9 mouse cellular contexts compared by ENCODE assay signal in the genomic region with DNA sequence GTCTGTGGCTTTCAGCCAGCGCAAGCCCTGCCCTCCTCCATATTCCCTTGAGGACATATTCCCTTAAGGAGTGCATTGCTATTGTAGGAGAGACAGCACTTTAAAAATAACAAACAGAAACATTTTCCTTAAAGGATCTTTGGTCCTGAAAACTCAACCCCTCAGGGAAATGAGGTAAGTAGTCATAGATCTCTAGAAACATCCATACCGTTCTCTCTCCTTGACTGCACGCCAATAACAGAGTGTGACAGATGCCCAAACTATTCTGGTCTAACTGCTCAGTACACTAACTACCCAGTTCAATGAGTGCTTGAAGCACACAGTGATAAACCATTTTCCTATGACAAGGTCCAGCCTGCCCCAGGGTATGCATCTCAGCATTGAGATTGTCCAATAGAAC. TPM values are rescaled to one million over a fixed set of nuclear protein-coding genes. Genes with fewer than 3 reads are reported as not detected.
A peak's percentile ranks its signal among the peaks of the same experiment; 100 is the strongest.
DNase-seq lines count a peak whose midpoint lies in the region; ATAC-seq and TF ChIP-seq lines count a peak whose summit lies in the region.
"Had no signal": no experiment of that assay in that cellular context is flagged by ENCODE, and none has a peak within 500 bp of the region (broad histone marks: within the 10 kb centered on the region; RNA-seq: fewer than 3 reads in every experiment).

No protein-coding gene starts in this region.

- DNase-seq in heart, postnatal 0 days (ENCODE audit: low spot score), result no peak
- no peak for DNase-seq in heart, postnatal 4 days
- DNase-seq in Muller cell, postnatal 12 days (ENCODE audit: inconsistent ontology term), result peak; percentile 6
- DNase-seq in embryonic facial prominence, embryonic 14.5 days (ENCODE audit: low spot score), result no peak
- DNase-seq in midbrain, embryonic 10.5 days (ENCODE audit: low spot score), result no peak
- no peak for DNase-seq in urinary bladder, postnatal 25 days (ENCODE audit: low spot score)
- no peak for DNase-seq in layer of hippocampus, postnatal 25 days (ENCODE audit: extremely low spot score in 1 of 2, low spot score in 1 of 2)
- DNase-seq in cerebellum, postnatal 10 days, result no peak

- H3K27ac ChIP-seq in heart, postnatal 0 days (ENCODE audit: low read depth), result no peak overlapping the region
- no peak overlapping the region for H3K27ac ChIP-seq in embryonic facial prominence, embryonic 14.5 days (replicated peaks; ENCODE audit: low read depth, low read length)
- H3K27ac ChIP-seq in midbrain, embryonic 10.5 days (replicated peaks), result peak overlapping the region; percentile 75

- H3K4me3 ChIP-seq in heart, postnatal 0 days (ENCODE audit: low read depth, low read length), result peak overlapping the region; percentile 25; the same call in 1 of the 2 replicates
- H3K4me3 ChIP-seq in embryonic facial prominence, embryonic 14.5 days (ENCODE audit: low read depth, low read length), result no peak overlapping the region
- H3K4me3 ChIP-seq in midbrain, embryonic 10.5 days, result peak overlapping the region; percentile 39; the same call in 1 of the 2 replicates

- H3K9me3 ChIP-seq in heart, postnatal 0 days (replicated peaks; ENCODE audit: control insufficient read depth, low read length), result no peaks in the 10 kb centered on the region
- H3K9me3 ChIP-seq in embryonic facial prominence, embryonic 14.5 days (ENCODE audit: control insufficient read depth, low read length), result no peaks in the 10 kb centered on the region
- H3K9me3 ChIP-seq in midbrain, embryonic 10.5 days (replicated peaks), result no peaks in the 10 kb centered on the region

- peaks cover 7% of the 10 kb centered on the region; the same call in 1 of the 2 replicates for H3K4me1 ChIP-seq in heart, postnatal 0 days (ENCODE audit: control insufficient read depth, insufficient read depth)
- H3K4me1 ChIP-seq in embryonic facial prominence, embryonic 14.5 days (ENCODE audit: control insufficient read depth, insufficient read depth, low read length), result peaks cover 12% of the 10 kb centered on the region
- peaks cover 33% of the 10 kb centered on the region for H3K4me1 ChIP-seq in midbrain, embryonic 10.5 days

- no peak overlapping the region for H3K9ac ChIP-seq in heart, postnatal 0 days (replicated peaks; ENCODE audit: low read depth, low read length)
- no peak overlapping the region for H3K9ac ChIP-seq in embryonic facial prominence, embryonic 14.5 days (ENCODE audit: low read depth, low read length)

- no peaks in the 10 kb centered on the region for H3K36me3 ChIP-seq in heart, postnatal 0 days (replicated peaks; ENCODE audit: control insufficient read depth, insufficient read depth, low read length)
- no peaks in the 10 kb centered on the region for H3K36me3 ChIP-seq in embryonic facial prominence, embryonic 14.5 days (ENCODE audit: control insufficient read depth, insufficient read depth, low read length)
- H3K36me3 ChIP-seq in midbrain, embryonic 10.5 days, result no peaks in the 10 kb centered on the region

- no peak for TF ChIP-seq CTCF in heart, postnatal 0 days (IDR thresholded peaks at IDR 0.05; ENCODE audit: low read depth)

- no peaks in the 10 kb centered on the region for H3K27me3 ChIP-seq in heart, postnatal 0 days (ENCODE audit: control insufficient read depth, insufficient read depth, low read length)
- no peaks in the 10 kb centered on the region for H3K27me3 ChIP-seq in embryonic facial prominence, embryonic 14.5 days (replicated peaks; ENCODE audit: control insufficient read depth, insufficient read depth, low read length)
- H3K27me3 ChIP-seq in midbrain, embryonic 10.5 days (ENCODE audit: low read depth, poor library complexity, severe bottlenecking), result peaks cover 100% of the 10 kb centered on the region

- TF ChIP-seq EP300 in heart, postnatal 0 days (IDR thresholded peaks at IDR 0.05; ENCODE audit: low read depth), result no peak

- peak; percentile 22; the same call in 1 of the 2 replicates for ATAC-seq in heart, postnatal 0 days (ENCODE audit: insufficient read depth, low read depth)
- no peak for ATAC-seq in embryonic facial prominence, embryonic 14.5 days (ENCODE audit: low read depth)

- peak overlapping the region; percentile 56 for H3K4me2 ChIP-seq in heart, postnatal 0 days (ENCODE audit: low read depth, low read length)
- peak overlapping the region; percentile 48 for H3K4me2 ChIP-seq in embryonic facial prominence, embryonic 14.5 days (ENCODE audit: low read depth, low read length)

- WGBS in heart, postnatal 0 days, result 37% methylated on average over 3 of the region's 3 CpGs
- 53% methylated on average over 3 of the region's 3 CpGs for WGBS in embryonic facial prominence, embryonic 14.5 days
- 88% methylated on average over 3 of the region's 3 CpGs for WGBS in midbrain, embryonic 10.5 days

RNA-seq across cellular contexts. Expression of gene Fgf8, which starts 24.4 kb away (rescaled TPM):
- not detected in 2 replicates for total RNA-seq in heart, postnatal 0 days (2014; rRNA removed; ENCODE audit: low replicate concordance)
- polyA plus RNA-seq in heart, postnatal 0 days (2015; fragmentation: Nextera tagmentation; extraction: Ambion mirVana), result not detected in 2 replicates
- total RNA-seq in heart, postnatal 4 days (2021), result under 1 TPM in 1 of 2 experiments, not detected in 1; 0.45 TPM
- 0.25 TPM in 1 of 2 replicates, not detected in the other for polyA plus RNA-seq in embryonic facial prominence, embryonic 14.5 days (2014; fragmentation: Nextera tagmentation; extraction: Ambion mirVana)
- polyA plus RNA-seq in midbrain, embryonic 10.5 days (2016; fragmentation: Nextera tagmentation; extraction: Ambion mirVana), result 25.5 and 28.8 TPM in 2 replicates
- total RNA-seq in layer of hippocampus, postnatal 25 days (2021), result not detected
- total RNA-seq: left cerebral cortex, postnatal 36 days had no signal

RNA-seq across cellular contexts. Expression of gene Npm3, which starts 31.1 kb away (rescaled TPM):
- total RNA-seq in heart, postnatal 0 days (2014; rRNA removed; ENCODE audit: low replicate concordance), result 38.2 and 43.3 TPM in 2 replicates
- polyA plus RNA-seq in heart, postnatal 0 days (2015; fragmentation: Nextera tagmentation; extraction: Ambion mirVana), result 7.6 TPM in 2 replicates
- total RNA-seq in heart, postnatal 4 days (2021), result 10 to 100 TPM; 25.4 to 27.8 TPM
- 18.9 and 19.8 TPM in 2 replicates for polyA plus RNA-seq in embryonic facial prominence, embryonic 14.5 days (2014; fragmentation: Nextera tagmentation; extraction: Ambion mirVana)
- polyA plus RNA-seq in midbrain, embryonic 10.5 days (2016; fragmentation: Nextera tagmentation; extraction: Ambion mirVana), result 7.5 and 9.4 TPM in 2 replicates
- 10 to 100 TPM; 10.4 to 10.9 TPM for total RNA-seq in layer of hippocampus, postnatal 25 days (2021)

RNA-seq across cellular contexts. Expression of gene Fbxw4, which starts 58.2 kb away (rescaled TPM):
- 43.7 and 53.1 TPM in 2 replicates for total RNA-seq in heart, postnatal 0 days (2014; rRNA removed; ENCODE audit: low replicate concordance)
- polyA plus RNA-seq in heart, postnatal 0 days (2015; fragmentation: Nextera tagmentation; extraction: Ambion mirVana), result 3.0 and 3.6 TPM in 2 replicates
- 10 to 100 TPM; 24.0 to 25.0 TPM for total RNA-seq in heart, postnatal 4 days (2021)
- polyA plus RNA-seq in embryonic facial prominence, embryonic 14.5 days (2014; fragmentation: Nextera tagmentation; extraction: Ambion mirVana), result 6.1 and 6.9 TPM in 2 replicates
- 3.3 and 3.9 TPM in 2 replicates for polyA plus RNA-seq in midbrain, embryonic 10.5 days (2016; fragmentation: Nextera tagmentation; extraction: Ambion mirVana)
- total RNA-seq in layer of hippocampus, postnatal 25 days (2021), result 10 to 100 TPM; 34.2 to 36.9 TPM
